ENCODE assay signal across 8 mouse cellular contexts in genomic region chr12:79092569-79092968, GRCm38 (mm10). TPM values are rescaled to one million over a fixed set of nuclear protein-coding genes. Genes with fewer than 3 reads are reported as not detected.
A peak's percentile ranks its signal among the peaks of the same experiment; 100 is the strongest.
DNase-seq lines count a peak whose midpoint lies in the region; ATAC-seq and TF ChIP-seq lines count a peak whose summit lies in the region.

No protein-coding gene starts in this region.

- no peak for TF ChIP-seq POLR2A in kidney, adult 2 months (IDR thresholded peaks at IDR 0.05; ENCODE audit: low read depth, low read length)

- no peak overlapping the region for H3K4me3 ChIP-seq in kidney, adult 2 months (ENCODE audit: insufficient read depth, low read depth, low read length)
- H3K4me3 ChIP-seq in kidney, embryonic 14.5 days (ENCODE audit: low read length), result no peak overlapping the region

- no peaks in the 10 kb centered on the region for H3K36me3 ChIP-seq in kidney, adult 2 months (ENCODE audit: control insufficient read depth, insufficient read depth, low read length)
- no peaks in the 10 kb centered on the region for H3K36me3 ChIP-seq in kidney, embryonic 14.5 days (ENCODE audit: control insufficient read depth, insufficient read depth, low read length)

- H3K4me1 ChIP-seq in kidney, adult 2 months (ENCODE audit: control insufficient read depth, insufficient read depth, low read length), result peaks cover 3% of the 10 kb centered on the region; the same call in 1 of the 2 replicates
- no peaks in the 10 kb centered on the region for H3K4me1 ChIP-seq in kidney, embryonic 14.5 days (ENCODE audit: control insufficient read depth, insufficient read depth, low read length)

- peak; percentile 89 for TF ChIP-seq CTCF in kidney, adult 2 months (conservative IDR thresholded peaks at IDR 0.05; ENCODE audit: insufficient read depth, insufficient read length, low read depth, low read length)

- no peaks in the 10 kb centered on the region for H3K27me3 ChIP-seq in kidney, adult 2 months (replicated peaks; ENCODE audit: control insufficient read depth, insufficient read depth, low read length)
- H3K27me3 ChIP-seq in kidney, embryonic 14.5 days (ENCODE audit: control insufficient read depth, insufficient read depth, low read length), result no peaks in the 10 kb centered on the region

- no peak overlapping the region for H3K4me2 ChIP-seq in kidney, embryonic 14.5 days (replicated peaks; ENCODE audit: low read depth, low read length)

- H3K9ac ChIP-seq in kidney, embryonic 14.5 days (ENCODE audit: low read depth, low read length), result no peak overlapping the region

- ATAC-seq in kidney, embryonic 14.5 days (ENCODE audit: low FRiP score, low TSS enrichment), result no peak

- 10% methylated on average over 4 of the region's 4 CpGs for WGBS in kidney, adult 2 months
- WGBS in kidney, embryonic 14.5 days, result 48% methylated on average over 4 of the region's 4 CpGs
- 15% methylated on average over 4 of the region's 4 CpGs for WGBS in large intestine, adult 2 months

- H3K27ac ChIP-seq in kidney, adult 2 months (ENCODE audit: insufficient read depth, low read depth, low read length), result no peak overlapping the region
- no peak overlapping the region for H3K27ac ChIP-seq in kidney, embryonic 14.5 days (ENCODE audit: low read depth, low read length)

- DNase-seq in kidney, adult 2 months, result peak; percentile 89
- peak; percentile 76 for DNase-seq in ZHBTc4 (ENCODE audit: low read depth, low spot score)
- peak; percentile 42 to 50 for DNase-seq in frontal cortex, postnatal 36 days (ENCODE audit: low spot score in 2 of 2)
- peak; percentile 85 for DNase-seq in large intestine, adult 2 months (ENCODE audit: low read depth, low spot score)
- DNase-seq in lung, postnatal 14 days, result peak; percentile 79
- peak; percentile 40 to 69 for DNase-seq in spleen, postnatal 14 days (ENCODE audit: low spot score in 2 of 2)
- no peak for DNase-seq in neural tube, embryonic 10.5 days (ENCODE audit: extremely low spot score, low spot score)

- no peaks in the 10 kb centered on the region for H3K9me3 ChIP-seq in kidney, embryonic 14.5 days (ENCODE audit: control insufficient read depth, low read length)

RNA-seq across cellular contexts. Expression of gene Pigh, which starts 3.1 kb away (rescaled TPM):
- polyA plus RNA-seq in kidney, adult 2 months (2012; rRNA removed), result 12.4 and 17.1 TPM in 2 replicates
- 27.1 and 36.4 TPM in 2 replicates for polyA plus RNA-seq in kidney, embryonic 14.5 days (2014; fragmentation: Nextera tagmentation; extraction: Ambion mirVana)
- 8.4 and 13.1 TPM in 2 replicates for polyA plus RNA-seq in large intestine, adult 2 months (2012; rRNA removed)

RNA-seq across cellular contexts. Expression of gene Arg2, which starts 38.0 kb away (rescaled TPM):
- polyA plus RNA-seq in kidney, adult 2 months (2012; rRNA removed), result 19.2 and 26.3 TPM in 2 replicates
- 17.5 and 18.0 TPM in 2 replicates for polyA plus RNA-seq in kidney, embryonic 14.5 days (2014; fragmentation: Nextera tagmentation; extraction: Ambion mirVana)
- 38.4 and 151 TPM in 2 replicates for polyA plus RNA-seq in large intestine, adult 2 months (2012; rRNA removed)
